ENCODE assay signal across 8 mouse cellular contexts in the genomic region with DNA sequence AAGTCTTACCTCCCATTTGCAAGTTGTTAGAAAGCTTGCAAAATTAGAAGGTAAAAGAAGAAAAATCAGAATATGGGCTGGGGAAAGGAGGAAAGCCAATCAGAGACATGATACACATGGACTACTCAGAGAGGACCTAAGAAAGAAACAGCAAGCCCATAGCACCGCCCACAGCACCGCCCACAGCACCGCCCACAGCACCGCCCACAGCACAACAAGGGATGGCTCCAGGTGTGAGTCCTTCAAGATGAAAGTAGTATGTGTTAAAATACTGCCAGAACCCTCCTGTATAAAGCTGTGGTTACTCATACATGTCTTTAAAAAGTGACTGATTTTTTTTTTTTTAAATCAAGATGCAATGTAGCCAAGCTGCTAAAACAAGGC. TPM values are rescaled to one million over a fixed set of nuclear protein-coding genes. Genes with fewer than 3 reads are reported as not detected.
DNase-seq lines count a peak whose midpoint lies in the region; ATAC-seq and TF ChIP-seq lines count a peak whose summit lies in the region.

No protein-coding gene starts in this region.

- no peak for TF ChIP-seq POLR2A in small intestine, adult 2 months (IDR thresholded peaks at IDR 0.05; ENCODE audit: low read depth, low read length)

- H3K9ac ChIP-seq in limb, embryonic 11.5 days (ENCODE audit: low read length), result no peak overlapping the region
- H3K9ac ChIP-seq in forebrain, embryonic 15.5 days (replicated peaks), result peak overlapping the region; percentile 2; the same call in 1 of the 2 replicates

- no peak for TF ChIP-seq CTCF in small intestine, adult 2 months (IDR thresholded peaks at IDR 0.05; ENCODE audit: extremely low read depth, insufficient read length, insufficient replicate concordance, low read depth, low read length)

- no peak for DNase-seq in limb, embryonic 11.5 days (ENCODE audit: low spot score)
- no peak for DNase-seq in limb, embryonic 10.5 days (ENCODE audit: low spot score)
- DNase-seq in kidney, postnatal 25 days, result peak; percentile 61 to 76
- DNase-seq in gastrocnemius, postnatal 25 days, result no peak
- no peak for DNase-seq in adrenal gland, postnatal 4 days (ENCODE audit: low spot score in 2 of 2)

- H3K36me3 ChIP-seq in limb, embryonic 11.5 days (ENCODE audit: control insufficient read depth, insufficient read depth, low read length), result no peaks in the 10 kb centered on the region
- H3K36me3 ChIP-seq in limb, embryonic 10.5 days, result no peaks in the 10 kb centered on the region
- H3K36me3 ChIP-seq in forebrain, embryonic 15.5 days, result no peaks in the 10 kb centered on the region
- H3K36me3 ChIP-seq in small intestine, adult 2 months (ENCODE audit: control insufficient read depth, insufficient read depth, low read length), result no peaks in the 10 kb centered on the region

- H3K4me2 ChIP-seq in limb, embryonic 11.5 days (ENCODE audit: low read depth, severe bottlenecking), result peak overlapping the region; percentile 7; the same call in 1 of the 2 replicates
- peak overlapping the region; percentile 43 for H3K4me2 ChIP-seq in forebrain, embryonic 15.5 days (replicated peaks)

- no peaks in the 10 kb centered on the region for H3K9me3 ChIP-seq in limb, embryonic 11.5 days (ENCODE audit: control insufficient read depth, low read length)
- H3K9me3 ChIP-seq in limb, embryonic 10.5 days (replicated peaks), result no peaks in the 10 kb centered on the region
- no peaks in the 10 kb centered on the region for H3K9me3 ChIP-seq in forebrain, embryonic 15.5 days

- ATAC-seq in limb, embryonic 11.5 days (ENCODE audit: insufficient number of reproducible peaks, low FRiP score, low TSS enrichment, low read depth), result no peak
- ATAC-seq in forebrain, embryonic 15.5 days (replicated peaks), result peak; percentile 69
- ATAC-seq in erythroid progenitor cell, adult 5-6 weeks (replicated peaks; ENCODE audit: low FRiP score, poor library complexity, severe bottlenecking), result no peak

- no peak overlapping the region for H3K4me3 ChIP-seq in limb, embryonic 11.5 days (ENCODE audit: low read depth, low read length)
- H3K4me3 ChIP-seq in limb, embryonic 10.5 days, result no peak overlapping the region
- H3K4me3 ChIP-seq in forebrain, embryonic 15.5 days, result peak overlapping the region; percentile 27; the same call in 1 of the 2 replicates
- H3K4me3 ChIP-seq in small intestine, adult 2 months (ENCODE audit: low read depth, low read length), result no peak overlapping the region

- WGBS in limb, embryonic 11.5 days, result 14% methylated on average over 4 of the region's 4 CpGs
- WGBS in limb, embryonic 10.5 days, result 14% methylated on average over 4 of the region's 4 CpGs
- WGBS in forebrain, embryonic 15.5 days, result 20% methylated on average over 4 of the region's 4 CpGs
- 20% methylated on average over 4 of the region's 4 CpGs for WGBS in small intestine, adult 2 months

- no peak overlapping the region for H3K27ac ChIP-seq in limb, embryonic 11.5 days (replicated peaks; ENCODE audit: low read depth, low read length)
- H3K27ac ChIP-seq in limb, embryonic 10.5 days, result no peak overlapping the region; the same call in 1 of the 2 replicates
- H3K27ac ChIP-seq in forebrain, embryonic 15.5 days (replicated peaks), result peak overlapping the region; percentile 38; the same call in 1 of the 2 replicates
- peak overlapping the region; percentile 90 for H3K27ac ChIP-seq in small intestine, adult 2 months (ENCODE audit: insufficient read depth, low read depth, low read length)

- H3K27me3 ChIP-seq in limb, embryonic 11.5 days (ENCODE audit: control insufficient read depth, insufficient read depth, low read length), result no peaks in the 10 kb centered on the region
- no peaks in the 10 kb centered on the region for H3K27me3 ChIP-seq in limb, embryonic 10.5 days (ENCODE audit: low read depth, poor library complexity, severe bottlenecking)
- no peaks in the 10 kb centered on the region for H3K27me3 ChIP-seq in forebrain, embryonic 15.5 days
- H3K27me3 ChIP-seq in small intestine, adult 2 months (ENCODE audit: control insufficient read depth, insufficient read depth, low read length), result no peaks in the 10 kb centered on the region

- H3K4me1 ChIP-seq in limb, embryonic 11.5 days (ENCODE audit: control insufficient read depth, insufficient read depth, low read length), result peaks cover 9% of the 10 kb centered on the region
- H3K4me1 ChIP-seq in limb, embryonic 10.5 days, result peaks cover 45% of the 10 kb centered on the region
- H3K4me1 ChIP-seq in forebrain, embryonic 15.5 days, result peaks cover 30% of the 10 kb centered on the region
- H3K4me1 ChIP-seq in small intestine, adult 2 months (ENCODE audit: control insufficient read depth, insufficient read depth, insufficient read length, low read length), result peaks cover 10% of the 10 kb centered on the region

RNA-seq across cellular contexts. Expression of a gene that starts 44.8 kb away (rescaled TPM):
- 13.5 and 14.9 TPM in 2 replicates for polyA plus RNA-seq in limb, embryonic 11.5 days (2014; fragmentation: Nextera tagmentation; extraction: Ambion mirVana)
- 14.3 and 15.7 TPM in 2 replicates for polyA plus RNA-seq in limb, embryonic 10.5 days (2016; fragmentation: Nextera tagmentation; extraction: Ambion mirVana)
- polyA plus RNA-seq in forebrain, embryonic 15.5 days (2015; fragmentation: Nextera tagmentation; extraction: Ambion mirVana), result 14.5 and 15.7 TPM in 2 replicates
- polyA plus RNA-seq in small intestine, adult 2 months (2012; rRNA removed), result 4.3 and 7.5 TPM in 2 replicates
- total RNA-seq in gastrocnemius, postnatal 25 days (2021), result 10 to 100 TPM; 37.2 to 42.0 TPM
- total RNA-seq in erythroid progenitor cell, adult 5-6 weeks (2015; ENCODE audit: low replicate concordance), result 101 and 157 TPM in 2 replicates
- 108 and 137 TPM in 2 replicates for total RNA-seq in erythroid progenitor cell, adult 5-6 weeks (2017; ENCODE audit: low replicate concordance)
- 10 to 100 TPM; 69.3 to 78.5 TPM for total RNA-seq in adrenal gland, postnatal 4 days (2021)

Comparison
In these comparisons a context has a peak if more than half of its experiments do, and no peak if none do; other contexts are left out.
1. DNase-seq: peak in kidney, postnatal 25 days (2 of 2); none in limb, embryonic 11.5 days (single experiment), limb, embryonic 10.5 days (single experiment), gastrocnemius, postnatal 25 days (single experiment) and adrenal gland, postnatal 4 days (0 of 2).
2. H3K27ac ChIP-seq: peak in forebrain, embryonic 15.5 days (single experiment) and small intestine, adult 2 months (single experiment); none in limb, embryonic 11.5 days (single experiment) and limb, embryonic 10.5 days (single experiment).